Mouse (Mus musculus) megakaryocyte, embryonic 14.5 days (primary cell): ENCODE measurements around the gene Gm36864.

Experiments
- FLI1 ChIP-seq: IDR thresholded peaks from 2 replicates; pipeline ENCODE4 v1.6.1; 2012; ENCODE audit warnings: low read length, inconsistent platforms, mixed read lengths
- GATA1 ChIP-seq: IDR thresholded peaks from 3 replicates; pipeline ENCODE4 v1.6.1; 2012; ENCODE audit warnings: mixed read lengths, low read length, inconsistent platforms, borderline replicate concordance

- TF ChIP-seq GATA1 = no peak
- TF ChIP-seq FLI1 = no peak
These were observed 12.0 kb downstream of the Gm36864 start for GRCm38 (mm10) chr7:44247971-44248370.
